Mouse (Mus musculus) liver, adult 2 months (tissue): ENCODE measurements at regions not wholly inside any gene's neighbourhood (a gene's known extent, or its start where the extent isn't known, plus 50 kb on each side); places are given as distances from the start of the nearest gene placed in this dataset.

Experiments used
- DNase-seq: peaks from one replicate; pipeline ENCODE4 v3.0.0-alpha.2; 2011; ENCODE audit warnings: low read depth, low spot score; ENCODE audit errors: extremely low read depth
- H3K27ac ChIP-seq: fragments of 200-500 bp; replicated peaks from 2 replicates; pipeline ENCODE4 v1.5.1; 2012; ENCODE audit warnings: low read depth, mild to moderate bottlenecking, control low read depth, inconsistent platforms, low read length; ENCODE audit not compliant: insufficient read depth
- H3K27me3 ChIP-seq: fragments of 200-500 bp; 2 replicates; pipeline ENCODE4 v1.6.1; 2012; ENCODE audit warnings: mild to moderate bottlenecking, moderate library complexity, low read length, inconsistent platforms; ENCODE audit not compliant: control insufficient read depth, insufficient read depth
- H3K36me3 ChIP-seq: fragments of 200-500 bp; 2 replicates; pipeline ENCODE4 v1.6.1; 2012; ENCODE audit warnings: low read length, inconsistent platforms; ENCODE audit not compliant: control insufficient read depth, insufficient read depth
- H3K4me1 ChIP-seq: fragments of 200-500 bp; 2 replicates; pipeline ENCODE4 v1.6.1; 2011; ENCODE audit warnings: low read length; ENCODE audit not compliant: control insufficient read depth, insufficient read depth
- H3K4me3 ChIP-seq: fragments of 200-500 bp; 2 replicates; pipeline ENCODE4 v1.5.1; 2011; ENCODE audit warnings: low read depth, mild to moderate bottlenecking, control low read depth, low read length, moderate library complexity; ENCODE audit not compliant: insufficient read depth
- H3K79me2 ChIP-seq: fragments of 200-500 bp; 2 replicates; pipeline ENCODE4 v1.6.1; 2012; ENCODE audit warnings: inconsistent platforms, mild to moderate bottlenecking, low read length, moderate library complexity; ENCODE audit not compliant: control insufficient read depth, insufficient read depth
- H3K9ac ChIP-seq: fragments of 200-500 bp; 2 replicates; pipeline ENCODE4 v1.6.1; 2012; ENCODE audit warnings: low read depth, mild to moderate bottlenecking, control low read depth, inconsistent platforms, low read length
- CTCF ChIP-seq: fragments of 200-500 bp; IDR thresholded peaks from 2 replicates; pipeline ENCODE4 v1.5.1; 2011; ENCODE audit warnings: low read depth, low read length, control low read depth
- POLR2A ChIP-seq: fragments of 200-500 bp; IDR thresholded peaks from 2 replicates; pipeline ENCODE4 v1.6.1; 2011; ENCODE audit warnings: low read length, control low read depth; ENCODE audit not compliant: insufficient read depth; ENCODE audit errors: extremely low read depth
- WGBS: fragments of 180-500 bp; shearing (Covaris S2); methylation state at CpG from one replicate; pipeline ENCODE4 v1.1.7; 2018; 5-methylcytosine and 5-hydroxymethylcytosine counted together

DNA sequence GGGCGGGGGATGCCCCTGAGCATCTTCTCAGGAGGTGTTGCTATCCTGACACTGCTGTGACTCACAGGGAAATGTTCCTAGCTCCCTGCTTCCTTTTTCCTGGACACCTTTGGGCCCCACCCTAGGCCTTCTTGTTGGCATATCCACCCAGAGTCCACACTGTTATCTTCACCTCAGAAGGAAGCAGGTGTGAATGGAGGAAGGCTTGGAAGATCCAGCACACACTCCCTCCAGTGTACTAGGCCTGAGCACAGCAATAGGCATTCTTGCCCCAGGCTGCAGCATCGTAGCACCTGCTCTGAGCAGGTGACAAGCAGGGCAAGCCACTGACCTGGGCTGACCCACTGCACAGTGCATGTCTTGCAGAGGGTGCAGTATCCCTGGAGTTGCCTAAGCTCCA, 172.6 kb upstream of the Klf3 start:
- H3K4me1 ChIP-seq = no peaks in the 10 kb centered on the region
- H3K4me3 ChIP-seq = no peak overlapping the region
- H3K36me3 ChIP-seq = no peaks in the 10 kb centered on the region
- H3K79me2 ChIP-seq = no peaks in the 10 kb centered on the region
- H3K9ac ChIP-seq = no peak overlapping the region
- TF ChIP-seq POLR2A (no peak), CTCF (no peak)
- 95% methylated on average over 2 of the region's 2 CpGs for WGBS
- H3K27ac ChIP-seq = no peak overlapping the region
- no peaks in the 10 kb centered on the region for H3K27me3 ChIP-seq
- DNase-seq = no peak

- no peak for DNase-seq
- Histone ChIP-seq H3K79me2 (no peaks in the 10 kb centered on the region), H3K27me3 (no peaks in the 10 kb centered on the region), H3K27ac (no peak overlapping the region), H3K4me1 (no peaks in the 10 kb centered on the region), H3K4me3 (no peak overlapping the region), H3K36me3 (no peaks in the 10 kb centered on the region), H3K9ac (no peak overlapping the region)
- TF ChIP-seq POLR2A = no peak
- TF ChIP-seq CTCF = no peak
- 88% methylated on average over 5 of the region's 5 CpGs for WGBS
Measured at GRCm38 (mm10) chr5:64632171-64632570, 171.0 kb upstream of the Klf3 start.

GRCm38 (mm10) chr5:64634008-64634407, 169.2 kb upstream of the Klf3 start:
- Histone ChIP-seq H3K4me1 (no peaks in the 10 kb centered on the region), H3K36me3 (no peaks in the 10 kb centered on the region), H3K4me3 (no peak overlapping the region), H3K9ac (no peak overlapping the region), H3K27ac (no peak overlapping the region), H3K27me3 (no peaks in the 10 kb centered on the region), H3K79me2 (no peaks in the 10 kb centered on the region)
- DNase-seq = no peak
- WGBS = 86% methylated on average over 8 of the region's 8 CpGs
- TF ChIP-seq CTCF = no peak
- TF ChIP-seq POLR2A = no peak

DNA sequence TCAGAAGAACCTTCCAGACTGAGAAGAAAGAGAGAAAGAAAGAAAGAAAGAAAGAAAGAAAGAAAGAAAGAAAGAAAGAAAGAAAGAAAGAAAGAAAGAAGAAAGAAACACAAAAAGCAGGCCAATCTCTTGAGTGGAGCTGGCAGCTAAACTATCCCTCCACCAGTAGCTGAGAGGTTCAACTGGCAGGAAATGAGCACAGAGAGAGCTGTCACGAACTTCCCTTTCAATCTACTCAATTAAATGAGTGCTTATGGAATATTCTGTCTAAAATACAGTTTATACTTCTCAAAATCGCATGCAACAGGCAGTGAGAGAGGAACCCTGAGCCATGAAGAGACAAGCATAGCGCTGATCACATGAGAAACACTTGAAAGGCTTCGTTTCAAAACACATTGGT, 168.5 kb upstream of the Klf3 start:
- no peak for DNase-seq
- 82% methylated on average over 4 of the region's 4 CpGs for WGBS
- H3K27ac ChIP-seq = no peak overlapping the region
- no peak overlapping the region for H3K4me3 ChIP-seq
- TF ChIP-seq CTCF (no peak), POLR2A (no peak)
- no peaks in the 10 kb centered on the region for H3K36me3 ChIP-seq
- H3K4me1 ChIP-seq = no peaks in the 10 kb centered on the region
- H3K9ac ChIP-seq = no peak overlapping the region
- H3K27me3 ChIP-seq = no peaks in the 10 kb centered on the region
- H3K79me2 ChIP-seq = no peaks in the 10 kb centered on the region

- no peak overlapping the region for H3K9ac ChIP-seq
- no peaks in the 10 kb centered on the region for H3K79me2 ChIP-seq
- H3K27ac ChIP-seq = no peak overlapping the region
- H3K27me3 ChIP-seq = no peaks in the 10 kb centered on the region
- DNase-seq = no peak
- H3K4me1 ChIP-seq = no peaks in the 10 kb centered on the region
- TF ChIP-seq POLR2A = no peak
- TF ChIP-seq CTCF = no peak
- no peaks in the 10 kb centered on the region for H3K36me3 ChIP-seq
- WGBS = 98% methylated on average over 3 of the region's 3 CpGs
- H3K4me3 ChIP-seq = no peak overlapping the region
Measured at GRCm38 (mm10) chr5:64636301-64636700, 166.9 kb upstream of the Klf3 start.

- Histone ChIP-seq H3K9ac (no peak overlapping the region), H3K27me3 (no peaks in the 10 kb centered on the region), H3K4me1 (no peaks in the 10 kb centered on the region), H3K4me3 (no peak overlapping the region), H3K79me2 (no peaks in the 10 kb centered on the region), H3K27ac (no peak overlapping the region), H3K36me3 (no peaks in the 10 kb centered on the region)
- 95% methylated on average over 1 of the region's 1 CpGs for WGBS
- TF ChIP-seq POLR2A = no peak
- TF ChIP-seq CTCF = no peak
- DNase-seq = no peak
Measured at GRCm38 (mm10) chr5:64643584-64643983, 159.6 kb upstream of the Klf3 start.
